Mouse (Mus musculus): Measurements from ENCODE around the gene Ino80d. TPM values are rescaled to one million over a fixed set of nuclear protein-coding genes. Genes with fewer than 3 reads are reported as not detected.

Ino80d gene
- total and polyA plus RNA-seq, 2 experiments from 2014 or later = 5.7 to 11.9 TPM

DNA sequence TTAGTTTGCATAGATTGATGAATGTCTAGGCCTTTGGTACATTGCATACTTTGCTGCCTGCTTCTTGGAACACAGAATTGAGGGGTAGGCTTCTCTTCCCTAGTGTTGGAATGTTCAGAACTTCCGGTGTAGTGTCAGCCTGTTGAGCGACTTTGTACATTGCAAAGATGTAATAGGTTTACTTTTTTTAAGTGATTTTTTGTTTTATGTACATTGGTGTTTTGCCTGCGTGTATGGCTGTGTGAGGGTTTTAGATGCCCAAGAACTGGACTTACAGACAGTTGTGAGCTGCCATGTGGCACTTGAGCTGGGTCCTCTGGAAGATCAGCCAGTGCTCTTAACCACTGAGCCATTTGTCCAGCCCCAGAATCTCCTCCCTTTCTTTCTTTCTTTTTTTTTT lies 1.1 kb upstream of the Ino80d start:
- DNase-seq (no peak), ATAC-seq (no peak)
- H3K27me3 ChIP-seq (ENCODE audit: insufficient read depth, low read length) = no peaks in the 10 kb centered on the region
- no peak for TF ChIP-seq CTCF (IDR thresholded peaks at IDR 0.05; ENCODE audit: low read depth)
- H3K4me2 ChIP-seq (ENCODE audit: low read depth) = peak overlapping the region; percentile 79
- H3K4me3 ChIP-seq (ENCODE audit: low read depth, low read length) = peak overlapping the region; percentile 96
- H3K9me3 ChIP-seq (ENCODE audit: low read length) = no peaks in the 10 kb centered on the region
- 0 out of 2 replicates have a peak, but pooled peaks cover 5% of the 10 kb centered on the region for H3K4me1 ChIP-seq (ENCODE audit: insufficient read depth)
- peaks cover under 1% of the 10 kb centered on the region; the same call in 1 of the 2 replicates for H3K36me3 ChIP-seq (ENCODE audit: insufficient read depth)
- no peak overlapping the region for H3K9ac ChIP-seq
- H3K27ac ChIP-seq (ENCODE audit: low read depth, low read length) = no peak overlapping the region
- WGBS = 47% methylated on average over 3 of the region's 3 CpGs

DNA sequence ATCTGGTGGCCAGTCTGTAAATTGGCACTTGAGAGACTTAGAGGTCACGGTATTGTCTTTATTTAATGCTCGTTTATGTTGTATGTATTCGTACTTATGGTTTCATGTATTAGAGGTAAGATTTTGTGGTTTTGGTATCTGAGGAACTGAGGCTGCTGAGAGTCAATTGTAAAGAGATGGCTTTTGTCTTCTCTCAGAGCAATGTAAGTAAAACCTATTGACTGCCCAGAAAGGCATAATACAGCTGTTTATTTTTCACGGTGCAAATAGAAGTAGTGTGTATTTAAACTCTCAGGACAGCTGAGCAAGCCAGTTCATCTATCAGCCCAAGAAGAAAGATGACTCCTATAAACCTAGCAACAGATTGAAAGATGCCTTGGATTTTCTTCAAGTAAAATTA lies 629 bp upstream of the Ino80d start:
- H3K9me3 ChIP-seq (ENCODE audit: low read length) = no peaks in the 10 kb centered on the region
- H3K4me3 ChIP-seq (ENCODE audit: low read depth, low read length) = peak overlapping the region; percentile 96
- H3K36me3 ChIP-seq (ENCODE audit: insufficient read depth) = no peaks in the 10 kb centered on the region
- H3K27me3 ChIP-seq (ENCODE audit: insufficient read depth, low read length) = no peaks in the 10 kb centered on the region
- WGBS = 6% methylated on average over 4 of the region's 4 CpGs
- TF ChIP-seq CTCF (IDR thresholded peaks at IDR 0.05; ENCODE audit: low read depth) = no peak
- peak overlapping the region; percentile 99 for H3K9ac ChIP-seq
- ATAC-seq (no peak), DNase-seq (no peak)
- peak overlapping the region; percentile 79 for H3K4me2 ChIP-seq (ENCODE audit: low read depth)
- H3K27ac ChIP-seq (ENCODE audit: low read depth, low read length) = peak overlapping the region; percentile 96
- 0 out of 2 replicates have a peak, but pooled peaks cover 5% of the 10 kb centered on the region for H3K4me1 ChIP-seq (ENCODE audit: insufficient read depth)

DNA sequence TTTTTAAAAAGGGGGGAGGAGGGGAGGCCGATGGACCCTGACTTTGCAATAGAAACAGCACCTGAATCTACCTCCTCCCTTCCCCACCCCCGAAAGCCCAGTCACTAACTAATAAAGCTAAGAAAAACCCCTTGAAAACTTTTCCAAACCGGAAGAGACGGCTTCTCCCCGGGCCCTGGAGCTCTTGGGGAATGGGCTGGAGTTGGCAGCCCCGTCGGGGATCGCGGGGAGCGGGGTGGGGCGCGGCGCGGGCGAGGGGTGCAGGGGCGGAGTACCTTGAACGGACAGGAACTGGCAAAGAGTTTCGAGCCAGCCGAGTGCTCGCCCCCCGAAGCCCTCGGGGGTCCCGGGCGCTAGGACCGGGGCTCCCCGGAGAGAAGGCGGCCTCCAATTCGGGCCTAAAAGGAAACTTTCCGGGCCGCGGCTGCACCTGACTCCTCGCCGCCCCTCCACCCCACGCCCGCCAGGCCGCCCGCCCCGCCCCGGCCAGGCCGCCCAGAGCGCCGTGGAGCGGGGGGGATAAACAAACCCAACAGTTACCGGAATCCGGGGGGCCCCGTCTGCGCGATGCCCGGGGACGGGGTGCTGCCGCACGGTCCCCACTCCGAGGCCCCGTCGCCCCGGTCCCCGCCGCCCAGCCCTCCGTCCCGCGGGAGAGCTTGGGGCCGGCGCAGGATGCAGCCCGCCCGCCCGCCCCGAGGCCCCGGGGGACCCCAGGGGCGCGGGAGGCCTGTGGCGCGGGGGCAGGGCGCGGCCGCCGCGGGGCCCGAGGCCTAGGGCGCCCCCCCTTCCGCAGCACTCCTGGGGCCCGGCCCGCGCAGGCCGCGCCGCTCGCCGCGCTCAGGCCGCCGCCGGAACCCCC lies 962 bp downstream of the Ino80d start:
- Histone ChIP-seq H3K4me1 (ENCODE audit: insufficient read depth) (0 out of 2 replicates have a peak, but pooled peaks cover 5% of the 10 kb centered on the region), H3K4me3 (ENCODE audit: low read depth, low read length) (peak overlapping the region; percentile 96), H3K36me3 (ENCODE audit: insufficient read depth) (no peaks in the 10 kb centered on the region), H3K27me3 (ENCODE audit: insufficient read depth, low read length) (no peaks in the 10 kb centered on the region), H3K9me3 (ENCODE audit: low read length) (no peaks in the 10 kb centered on the region), H3K27ac (ENCODE audit: low read depth, low read length) (peak overlapping the region; percentile 96), H3K9ac (peak overlapping the region; percentile 99), H3K4me2 (ENCODE audit: low read depth) (peak overlapping the region; percentile 79)
- 4% methylated on average over 52 of the region's 92 CpGs for WGBS
- ATAC-seq = peak; percentile 44
- peak; percentile 53 for DNase-seq
- no peak for TF ChIP-seq CTCF (IDR thresholded peaks at IDR 0.05; ENCODE audit: low read depth)

DNA sequence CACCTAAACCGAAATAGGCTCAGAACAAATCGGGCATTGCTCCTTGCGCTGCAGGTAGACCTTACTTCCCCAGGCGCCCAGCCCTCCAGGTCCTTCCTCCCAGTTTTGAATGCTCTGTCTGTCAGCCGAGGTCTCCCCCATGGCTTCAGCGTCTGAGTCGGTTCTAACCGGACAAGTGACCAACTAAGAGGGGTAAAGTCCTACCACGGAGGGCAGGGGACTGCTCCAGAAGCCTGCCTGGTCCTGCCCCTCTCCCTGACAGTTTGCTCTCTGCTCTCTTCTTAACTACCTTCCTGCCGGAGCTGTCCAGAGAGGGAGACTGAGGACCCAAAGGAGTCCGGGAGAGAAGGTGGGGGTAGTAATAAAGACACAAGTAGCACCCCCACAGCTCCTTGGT lies 1.6 kb downstream of the Ino80d start:
- H3K4me2 ChIP-seq (ENCODE audit: low read depth) = peak overlapping the region; percentile 79
- no peak for ATAC-seq
- 0 out of 2 replicates have a peak, but pooled peaks cover 5% of the 10 kb centered on the region for H3K4me1 ChIP-seq (ENCODE audit: insufficient read depth)
- H3K27me3 ChIP-seq (ENCODE audit: insufficient read depth, low read length) = no peaks in the 10 kb centered on the region
- peak; percentile 24 for DNase-seq
- TF ChIP-seq CTCF (IDR thresholded peaks at IDR 0.05; ENCODE audit: low read depth) = no peak
- WGBS = 3% methylated on average over 11 of the region's 11 CpGs
- H3K27ac ChIP-seq (ENCODE audit: low read depth, low read length) = peak overlapping the region; percentile 96
- no peaks in the 10 kb centered on the region for H3K36me3 ChIP-seq (ENCODE audit: insufficient read depth)
- H3K9me3 ChIP-seq (ENCODE audit: low read length) = no peaks in the 10 kb centered on the region
- peak overlapping the region; percentile 96 for H3K4me3 ChIP-seq (ENCODE audit: low read depth, low read length)
- peak overlapping the region; percentile 99 for H3K9ac ChIP-seq

DNA sequence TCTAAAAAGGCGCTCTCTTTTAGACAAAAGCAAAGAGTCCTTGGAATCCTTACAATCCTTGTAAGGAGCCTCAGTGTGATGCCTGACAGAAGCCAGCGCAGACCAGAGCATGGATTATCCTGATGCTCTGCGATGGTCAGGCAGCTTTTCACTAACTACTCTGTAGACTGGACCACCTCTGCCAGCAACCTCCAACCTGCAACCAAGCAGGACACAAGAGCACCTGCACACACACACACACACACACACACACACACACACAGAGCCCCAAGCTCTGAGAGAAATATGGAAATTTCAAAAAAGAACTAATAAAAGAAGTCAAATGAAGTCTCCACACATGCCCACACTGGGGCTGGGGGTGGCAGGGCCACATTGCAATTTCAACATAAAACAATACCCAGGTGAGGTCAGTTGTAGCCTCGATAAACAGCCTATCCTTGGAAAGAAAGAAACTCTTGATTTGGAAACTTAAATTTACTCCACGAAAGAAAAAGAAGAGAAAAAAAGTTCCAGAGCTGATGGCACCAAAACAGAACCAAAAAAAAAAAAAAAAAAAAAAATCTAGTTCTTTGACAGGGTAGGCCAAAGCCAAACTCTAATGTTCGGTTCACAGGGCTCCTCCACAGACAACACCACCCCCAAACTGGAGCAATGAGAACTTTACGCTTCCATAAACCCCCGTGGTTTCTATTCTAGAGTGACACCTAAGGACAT lies 2.2 kb downstream of the Ino80d start:
- Histone ChIP-seq H3K27me3 (ENCODE audit: insufficient read depth, low read length) (no peaks in the 10 kb centered on the region), H3K4me1 (ENCODE audit: insufficient read depth) (0 out of 2 replicates have a peak, but pooled peaks cover 5% of the 10 kb centered on the region), H3K9me3 (ENCODE audit: low read length) (no peaks in the 10 kb centered on the region), H3K36me3 (ENCODE audit: insufficient read depth) (no peaks in the 10 kb centered on the region), H3K9ac (peak overlapping the region; percentile 99; the same call in 1 of the 2 replicates), H3K27ac (ENCODE audit: low read depth, low read length) (peak overlapping the region; percentile 96), H3K4me3 (ENCODE audit: low read depth, low read length) (peak overlapping the region; percentile 96), H3K4me2 (ENCODE audit: low read depth) (peak overlapping the region; percentile 79)
- DNase-seq = no peak
- no peak for TF ChIP-seq CTCF (IDR thresholded peaks at IDR 0.05; ENCODE audit: low read depth)
- ATAC-seq = no peak
- 35% methylated on average over 8 of the region's 8 CpGs for WGBS

DNA sequence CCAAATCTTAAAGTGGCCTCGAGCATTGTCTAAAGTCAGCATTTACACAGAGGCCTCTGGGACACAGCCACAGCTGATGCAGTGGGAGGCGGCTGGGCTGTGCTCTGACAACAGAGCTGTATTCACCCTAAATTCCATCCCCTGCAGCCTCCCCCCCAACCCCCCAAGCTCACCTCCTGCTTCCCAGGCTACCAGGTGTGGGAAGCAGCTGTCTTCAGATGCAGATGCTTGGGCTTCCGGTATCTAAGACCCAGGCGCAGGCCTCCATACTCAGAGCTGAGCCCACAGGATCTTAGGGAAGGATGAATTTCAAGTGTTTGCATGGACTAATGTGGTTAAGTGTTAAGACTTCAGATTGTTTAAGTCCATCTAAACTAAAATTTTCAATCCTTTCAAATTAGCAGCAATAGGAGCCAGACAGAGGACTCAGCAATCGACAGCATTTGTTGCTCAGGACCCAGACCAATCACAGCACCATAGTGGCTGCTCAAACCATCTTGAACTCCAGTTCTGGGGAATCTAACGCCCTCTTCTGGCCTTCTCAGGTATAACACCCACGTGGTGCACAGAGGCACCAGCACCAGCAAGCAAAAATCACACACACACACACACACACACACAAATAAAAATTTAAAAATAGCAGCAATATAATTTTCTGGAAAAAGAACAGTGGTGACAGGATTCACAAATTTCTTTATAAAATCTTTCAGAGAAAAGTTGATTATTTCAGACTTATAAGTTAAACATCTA lies 3.8 kb downstream of the Ino80d start:
- peak; percentile 60 for TF ChIP-seq CTCF (IDR thresholded peaks at IDR 0.05; ENCODE audit: low read depth)
- no peak for ATAC-seq
- no peak overlapping the region for H3K27ac ChIP-seq (ENCODE audit: low read depth, low read length)
- H3K27me3 ChIP-seq (ENCODE audit: insufficient read depth, low read length) = no peaks in the 10 kb centered on the region
- DNase-seq = peak; percentile 36
- no peak overlapping the region for H3K4me2 ChIP-seq (ENCODE audit: low read depth)
- H3K9me3 ChIP-seq (ENCODE audit: low read length) = no peaks in the 10 kb centered on the region
- WGBS = 47% methylated on average over 7 of the region's 7 CpGs
- 0 out of 2 replicates have a peak, but pooled peaks cover 5% of the 10 kb centered on the region for H3K4me1 ChIP-seq (ENCODE audit: insufficient read depth)
- no peak overlapping the region for H3K4me3 ChIP-seq (ENCODE audit: low read depth, low read length)
- no peaks in the 10 kb centered on the region for H3K36me3 ChIP-seq (ENCODE audit: insufficient read depth)
- no peak overlapping the region for H3K9ac ChIP-seq

Measured in forebrain, postnatal 0 days (tissue).